Mouse (Mus musculus): ENCODE measurements around the gene Barhl1.

Gene Barhl1

DNA sequence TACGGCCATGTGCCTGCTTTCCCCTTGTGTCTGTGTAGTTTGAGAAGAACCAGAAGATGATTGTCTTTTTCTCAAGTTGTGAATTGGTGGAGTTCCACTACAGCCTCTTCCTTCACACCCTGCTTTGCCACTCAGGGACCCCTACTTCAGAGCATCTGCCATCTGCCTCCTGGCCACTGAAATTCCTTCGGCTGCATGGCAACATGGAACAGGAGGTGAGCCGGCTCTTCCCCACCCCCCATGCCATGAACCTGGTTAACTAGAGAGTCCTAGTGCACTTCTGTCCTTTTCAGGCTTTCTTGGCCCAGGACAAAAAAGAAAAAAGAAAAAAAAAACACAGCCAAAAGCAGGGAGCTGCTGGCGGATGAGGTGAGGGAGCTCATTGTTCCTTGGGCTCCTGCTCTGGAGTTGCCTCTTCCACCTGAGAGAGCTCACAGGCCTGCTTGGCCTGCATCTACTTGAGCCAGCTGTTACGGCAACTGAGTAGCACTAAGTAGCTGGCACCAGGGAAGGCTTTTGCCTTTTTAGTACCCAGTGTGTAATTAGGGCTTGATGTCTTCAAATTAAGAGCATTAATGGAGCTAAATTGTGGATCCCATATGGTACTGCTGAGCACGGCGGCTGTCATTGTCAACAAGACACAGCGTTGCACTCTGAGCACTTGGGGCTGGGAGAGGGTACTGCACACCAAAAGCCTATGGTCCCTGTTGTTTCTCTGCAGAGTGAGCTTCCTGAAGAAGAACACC is 55.6 kb downstream of the Barhl1 start:
- no peak for DNase-seq

DNA sequence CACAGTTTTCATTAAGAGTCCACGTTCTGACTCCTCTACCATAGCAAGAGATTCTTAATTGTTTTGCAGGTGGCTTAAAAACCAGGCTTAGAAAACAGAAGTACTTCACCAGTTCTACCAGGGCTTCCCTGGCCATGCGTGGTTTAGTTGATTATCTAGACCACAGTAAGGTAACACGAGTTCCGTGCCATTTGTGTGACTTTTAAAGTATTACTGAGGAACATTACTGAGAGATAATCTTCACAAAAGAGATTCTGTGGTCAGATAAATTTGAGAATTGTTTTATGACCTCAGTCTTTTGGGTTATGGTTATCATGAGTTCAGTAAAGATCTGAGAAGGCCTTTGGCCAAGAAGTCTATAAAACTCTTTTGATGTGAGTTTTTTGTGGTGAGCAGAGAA is 57.2 kb downstream of the Barhl1 start:
- no peak for DNase-seq

Data from kidney, postnatal 4 days (tissue).